Mouse (Mus musculus) activated CD4-positive, CD25-positive, alpha-beta regulatory T cell (primary cell): Measurements from ENCODE around the gene Lamtor5. TPM values are rescaled to one million over a fixed set of nuclear protein-coding genes. Genes with fewer than 3 reads are reported as not detected.

ENCODE experiments used
- polyA plus RNA-seq, 2 experiments: library from polyadenylated mRNA; unstranded; fragments of 100-300 nt; shearing (Covaris generic); gene quantifications; one replicate each; pipeline ENCODE4 v1.2.1; 2017

Gene Lamtor5
- polyA plus RNA-seq = 100 to 1,000 TPM; 226 to 286 TPM

GRCm38 (mm10) chr3:107278479-107279269 is at the start of gene Lamtor5:
TSS of gene Lamtor5 (plus strand) at chr3:107278858.

DNA sequence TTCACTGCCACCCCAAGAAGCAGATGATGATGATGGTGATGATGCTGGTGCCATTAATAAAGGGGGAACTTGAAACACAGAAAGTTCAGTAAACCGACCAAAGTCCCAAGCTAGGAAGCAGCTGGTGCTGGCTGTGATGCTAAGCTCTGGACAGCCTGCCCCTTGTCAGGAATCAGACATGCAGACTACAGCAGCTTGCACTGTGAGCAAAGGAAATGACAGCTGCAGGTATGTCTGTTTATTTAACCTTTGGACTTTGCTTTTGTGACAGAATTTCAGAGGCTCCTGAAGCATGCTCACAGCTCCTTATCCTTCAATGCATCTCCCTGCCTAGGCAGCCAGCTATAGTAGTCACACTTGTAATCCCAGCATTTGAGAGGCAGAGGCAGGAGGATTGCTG is 48.1 kb upstream of the Lamtor5 start, which contains the start of gene A630076J17Rik:
Gene A630076J17Rik, plus strand, starts transcription at position 88 of the 400 bp plus-strand sequence.

DNA sequence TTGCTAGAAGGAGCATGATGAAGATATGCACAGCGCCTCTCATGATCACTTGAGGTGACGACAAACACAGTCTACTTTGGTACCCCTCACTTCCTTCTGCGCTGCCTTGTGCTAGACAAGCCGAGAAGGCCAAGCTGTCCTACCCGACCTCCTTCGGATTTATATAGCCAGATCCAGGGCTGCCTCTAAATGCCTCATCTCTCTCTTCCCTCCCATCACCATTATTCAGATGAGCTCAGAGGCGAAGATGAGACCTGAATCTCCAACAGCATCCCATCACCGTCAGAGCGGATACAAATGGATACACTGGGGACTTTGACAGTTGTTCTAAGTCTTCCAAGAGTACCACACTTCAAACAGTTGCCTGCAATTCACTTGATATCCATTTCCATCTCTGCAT is 39.1 kb upstream of the Lamtor5 start, which contains the start of gene Prok1:
Gene Prok1, minus strand, starts transcription at position 101 of the 400 bp plus-strand sequence.

GRCm38 (mm10) chr3:107290764-107291381 is 12.2 kb downstream of the Lamtor5 start, which contains the start of gene Slc16a4:
TSS of gene Slc16a4 (plus strand) at chr3:107291230.

Other genes starting within 250 kb of the Lamtor5 start
- 100 to 1,000 TPM in 1 of 2 experiments, 10 to 100 TPM in 1; 44.9 to 133 TPM for gene Kcna3, start 242.7 kb upstream of the Lamtor5 start, polyA plus RNA-seq
- 1 to 10 TPM in 1 of 2 experiments, under 1 TPM in 1; 0.11 to 1.4 TPM for gene Kcna2, start 177.7 kb upstream of the Lamtor5 start, polyA plus RNA-seq
- gene Kcna10, start 95.8 kb upstream of the Lamtor5 start, polyA plus RNA-seq = not detected
- not detected for gene Cym, start 57.1 kb upstream of the Lamtor5 start, polyA plus RNA-seq
- gene A630076J17Rik, start 48.2 kb upstream of the Lamtor5 start, polyA plus RNA-seq = under 1 TPM in 1 of 2 experiments, not detected in 1; 0.16 TPM
- under 1 TPM in 1 of 2 experiments, not detected in 1; 0.09 TPM for gene Prok1, start 39.2 kb upstream of the Lamtor5 start, polyA plus RNA-seq
- 1 to 10 TPM in 1 of 2 experiments, under 1 TPM in 1; 0.61 to 1.4 TPM for gene Slc16a4, start 12.4 kb downstream of the Lamtor5 start, polyA plus RNA-seq
- gene Rbm15, start 54.8 kb downstream of the Lamtor5 start, polyA plus RNA-seq = 1 to 10 TPM; 5.8 to 8.6 TPM
- under 1 TPM in 1 of 2 experiments, not detected in 1; 0.07 TPM for gene Kcnc4, start 180.7 kb downstream of the Lamtor5 start, polyA plus RNA-seq
- not detected for gene Slc6a17, start 239.2 kb downstream of the Lamtor5 start, polyA plus RNA-seq